Mouse (Mus musculus): ENCODE measurements at regions not wholly inside any gene's neighbourhood (a gene's known extent, or its start where the extent isn't known, plus 50 kb on each side); places are given as distances from the start of the nearest gene placed in this dataset.

- ATAC-seq (ENCODE audit: insufficient read depth): no peak
- Histone ChIP-seq H3K27me3 (ENCODE audit: insufficient read depth, low read length) (no peaks in the 10 kb centered on the region), H3K36me3 (ENCODE audit: insufficient read depth) (no peaks in the 10 kb centered on the region), H3K4me1 (ENCODE audit: insufficient read depth) (no peaks in the 10 kb centered on the region), H3K27ac (ENCODE audit: low read depth) (no peak overlapping the region), H3K4me3 (ENCODE audit: low read depth, low read length) (no peak overlapping the region), H3K4me2 (no peak overlapping the region), H3K9ac (no peak overlapping the region), H3K9me3 (ENCODE audit: low read depth, low read length) (no peaks in the 10 kb centered on the region)
- DNase-seq: no peak
- no peak for TF ChIP-seq CTCF (IDR thresholded peaks at IDR 0.05; ENCODE audit: low read depth)
- 94% methylated on average over 3 of the region's 3 CpGs for WGBS
Observed at GRCm38 (mm10) chr7:88820204-88820603, 390.1 kb downstream of the Rab38 start.

DNA sequence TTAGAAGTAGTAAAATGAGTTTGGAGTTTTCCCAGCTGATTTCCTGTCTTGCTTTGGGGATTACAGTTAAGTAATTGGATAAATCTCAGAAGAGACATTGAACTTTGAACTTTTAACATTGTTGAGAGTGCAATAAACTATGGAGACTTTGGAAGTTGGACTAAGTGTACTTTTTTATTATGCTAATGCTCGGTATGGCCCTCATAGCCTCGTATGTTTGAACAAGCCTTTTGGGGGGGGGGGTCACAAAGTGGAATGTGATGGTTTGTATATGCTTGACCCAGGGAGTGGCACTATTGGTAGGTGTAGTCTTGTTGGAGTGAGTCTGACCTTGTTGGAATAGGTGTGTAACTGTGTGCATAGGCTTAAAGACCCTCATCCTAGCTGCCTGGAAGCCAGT lies 396.4 kb downstream of the Rab38 start:
- Histone ChIP-seq H3K4me2 (no peak overlapping the region), H3K4me1 (ENCODE audit: insufficient read depth) (no peaks in the 10 kb centered on the region), H3K27me3 (ENCODE audit: insufficient read depth, low read length) (no peaks in the 10 kb centered on the region), H3K9me3 (ENCODE audit: low read depth, low read length) (no peaks in the 10 kb centered on the region), H3K4me3 (ENCODE audit: low read depth, low read length) (no peak overlapping the region), H3K27ac (ENCODE audit: low read depth) (no peak overlapping the region), H3K9ac (no peak overlapping the region), H3K36me3 (ENCODE audit: insufficient read depth) (no peaks in the 10 kb centered on the region)
- ATAC-seq (ENCODE audit: insufficient read depth): no peak
- DNase-seq: no peak
- TF ChIP-seq CTCF (IDR thresholded peaks at IDR 0.05; ENCODE audit: low read depth): no peak
- 62% methylated on average over 2 of the region's 2 CpGs for WGBS

GRCm38 (mm10) chr7:88847946-88848524 lies 418.0 kb downstream of the Rab38 start:
- H3K27me3 ChIP-seq (ENCODE audit: insufficient read depth, low read length): no peaks in the 10 kb centered on the region
- WGBS: 66% methylated on average over 4 of the region's 4 CpGs
- no peak overlapping the region for H3K9ac ChIP-seq
- no peaks in the 10 kb centered on the region for H3K36me3 ChIP-seq (ENCODE audit: insufficient read depth)
- DNase-seq (no peak), ATAC-seq (ENCODE audit: insufficient read depth) (no peak)
- H3K27ac ChIP-seq (ENCODE audit: low read depth): no peak overlapping the region
- no peaks in the 10 kb centered on the region for H3K4me1 ChIP-seq (ENCODE audit: insufficient read depth)
- no peaks in the 10 kb centered on the region for H3K9me3 ChIP-seq (ENCODE audit: low read depth, low read length)
- no peak for TF ChIP-seq CTCF (IDR thresholded peaks at IDR 0.05; ENCODE audit: low read depth)
- no peak overlapping the region for H3K4me3 ChIP-seq (ENCODE audit: low read depth, low read length)
- H3K4me2 ChIP-seq: no peak overlapping the region

Measured in lung, embryonic 14.5 days (tissue).